Mouse (Mus musculus) lung, postnatal 4 days (tissue): ENCODE data around the gene Cox10.

Experiments
- DNase-seq, 2 experiments: peaks; one replicate each; pipeline ENCODE4 v3.0.0; 2021

The Cox10 gene

DNA sequence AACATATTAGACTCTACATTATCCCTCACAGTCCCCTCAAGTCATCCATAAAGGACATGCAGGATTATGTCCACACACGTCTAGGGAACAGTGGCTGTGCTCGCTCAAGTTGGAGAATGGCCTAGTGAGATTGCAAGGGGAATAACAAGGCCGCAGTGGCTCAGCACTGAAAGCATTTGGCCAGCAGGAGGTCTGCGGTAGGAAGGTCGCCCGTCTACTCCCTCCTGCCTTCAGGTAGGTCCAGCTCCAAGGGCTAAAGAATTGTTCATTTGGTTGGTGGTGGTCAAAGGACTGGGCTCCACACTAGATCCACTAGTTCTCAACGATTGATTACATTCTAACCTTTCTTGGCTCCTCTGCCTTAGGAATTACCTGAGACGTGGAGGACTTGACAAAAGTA lies 89.0 kb downstream of the Cox10 start:
- no peak for DNase-seq

DNA sequence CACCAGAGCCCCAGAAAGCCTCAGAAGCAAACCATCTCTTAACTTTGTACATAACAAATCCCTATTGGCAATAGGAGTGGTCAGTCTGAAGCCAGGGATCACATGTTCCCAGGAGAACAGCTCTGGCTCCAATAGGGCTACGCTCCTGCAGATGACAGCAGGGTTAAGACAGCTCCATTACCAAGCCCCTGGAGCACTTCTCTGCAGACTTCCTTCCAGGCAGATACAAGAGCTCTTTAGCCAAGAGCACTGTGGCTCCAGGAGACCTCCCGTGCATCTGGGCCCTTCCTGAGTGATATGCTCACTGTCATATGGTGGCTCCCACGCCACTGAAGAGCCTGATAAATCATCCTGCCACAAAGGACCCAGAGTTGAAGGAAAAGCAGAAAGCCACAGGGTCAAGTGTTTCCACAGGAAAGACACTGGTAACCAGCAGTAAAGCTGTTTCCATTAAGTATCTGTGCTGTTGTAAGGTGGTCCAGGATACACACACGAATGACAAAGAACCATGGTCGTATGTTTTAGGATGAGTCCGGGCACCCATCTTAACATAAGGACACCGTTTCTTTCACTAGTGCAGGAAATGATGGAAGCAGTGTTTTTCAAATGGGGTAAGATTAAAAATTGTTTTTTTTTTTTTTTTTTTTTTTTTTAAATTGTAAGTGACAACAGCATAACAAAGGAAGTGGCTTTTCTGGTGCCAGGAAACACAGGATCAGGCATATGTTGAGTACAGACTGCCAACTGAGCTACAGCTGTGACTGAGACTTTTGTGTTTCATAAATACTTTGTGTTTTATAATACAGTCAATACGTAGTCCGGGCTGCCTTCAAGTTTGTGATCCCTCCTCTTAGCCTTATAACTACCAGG lies 90.0 kb downstream of the Cox10 start:
- no peak for DNase-seq

DNA sequence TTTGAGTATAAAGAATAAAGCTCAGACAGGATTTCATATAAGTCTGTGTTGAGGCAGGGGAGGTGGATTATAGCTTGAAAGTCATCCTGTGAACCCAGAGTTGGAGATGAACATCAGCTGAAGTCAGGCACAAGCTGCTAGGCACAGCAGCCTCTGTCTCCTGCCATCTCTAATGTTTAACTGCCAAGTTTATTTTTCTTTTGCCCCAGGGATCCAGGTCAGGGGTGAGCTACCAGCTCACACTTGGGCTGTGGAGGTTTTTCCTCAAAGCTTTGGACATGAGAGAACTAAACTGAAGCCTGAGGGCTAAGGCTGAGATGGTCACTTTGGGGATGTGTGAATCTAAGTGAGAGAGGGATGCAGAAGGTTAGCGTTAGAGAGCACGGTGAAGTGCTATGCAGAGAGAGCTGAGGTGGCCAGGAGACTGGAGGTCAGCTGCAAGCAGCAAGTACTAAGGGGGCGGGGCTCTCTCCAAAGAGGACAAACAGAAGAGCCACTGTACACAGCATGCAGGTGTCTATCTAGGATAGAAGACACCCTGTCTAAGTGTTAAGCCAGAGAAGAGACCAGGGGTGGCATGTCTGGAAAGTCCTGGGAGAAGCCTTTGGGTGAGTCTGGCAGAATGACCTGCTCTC lies 91.1 kb downstream of the Cox10 start:
- no peak for DNase-seq

DNA sequence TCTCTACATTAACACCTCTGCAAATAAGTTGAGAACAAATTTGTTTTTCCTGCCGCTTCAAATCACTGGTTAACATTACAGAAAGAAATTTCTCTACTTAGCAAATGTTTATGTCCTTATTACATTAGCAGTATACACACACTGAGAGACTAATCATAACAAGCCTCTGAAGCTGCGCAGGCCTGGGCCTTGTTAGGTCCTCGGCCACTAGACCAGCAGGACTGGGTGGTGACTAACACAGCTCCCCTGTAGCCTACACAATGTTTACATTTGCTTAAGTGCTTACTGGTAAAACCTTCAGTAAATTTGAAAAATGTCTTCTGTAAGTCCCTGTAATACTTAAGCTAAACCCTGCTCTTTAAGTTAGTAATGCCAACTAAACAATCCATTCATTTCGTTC lies 92.6 kb downstream of the Cox10 start:
- DNase-seq: no peak

DNA sequence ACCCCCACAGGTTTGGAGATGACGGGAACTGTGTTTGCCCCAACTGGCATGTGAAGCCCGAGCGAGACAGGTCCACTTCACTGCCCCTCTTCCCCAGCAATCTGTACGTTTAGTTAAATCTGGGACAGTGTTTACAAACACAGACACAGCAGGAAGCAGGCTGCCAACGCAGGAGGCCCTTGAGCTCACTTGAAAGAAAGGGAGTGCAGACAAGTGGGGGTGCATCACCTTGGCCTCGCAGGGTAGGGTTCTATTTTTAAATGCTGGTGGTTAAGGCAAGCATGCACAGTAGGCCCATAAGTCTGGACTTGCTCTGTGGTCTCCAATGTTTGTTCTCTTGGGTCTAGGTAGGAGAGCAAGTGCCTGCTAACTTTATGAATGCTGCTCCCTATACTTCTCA lies 93.8 kb downstream of the Cox10 start:
- peak in 1 of 2 experiments; percentile 36 for DNase-seq

DNA sequence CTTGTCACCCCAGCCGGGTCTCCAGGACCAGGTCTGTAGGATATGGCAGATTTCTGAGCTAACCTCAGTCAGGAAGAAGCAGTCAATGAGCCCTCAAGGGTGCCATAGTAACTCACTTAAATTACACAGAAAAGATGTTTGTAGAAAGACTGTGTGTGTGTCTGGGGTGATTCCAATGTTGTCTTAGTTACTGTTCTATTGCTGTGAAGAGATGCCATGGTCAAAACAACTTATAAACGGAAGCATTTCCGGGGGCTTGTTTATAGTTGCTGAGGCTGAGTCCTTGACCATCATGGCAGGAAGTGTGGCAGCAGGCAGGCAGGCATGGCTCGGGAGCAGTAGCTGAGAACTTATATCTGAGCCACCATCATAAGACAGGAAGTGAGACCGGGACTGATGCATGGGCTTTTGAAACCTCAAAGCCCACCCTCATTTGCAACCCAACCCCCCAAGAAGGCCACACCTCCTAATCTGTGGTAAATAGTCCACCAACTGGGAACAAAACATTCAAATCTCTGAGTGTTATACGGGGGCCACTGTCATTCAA lies 94.6 kb downstream of the Cox10 start:
- peak; percentile 31 to 52 for DNase-seq

DNA sequence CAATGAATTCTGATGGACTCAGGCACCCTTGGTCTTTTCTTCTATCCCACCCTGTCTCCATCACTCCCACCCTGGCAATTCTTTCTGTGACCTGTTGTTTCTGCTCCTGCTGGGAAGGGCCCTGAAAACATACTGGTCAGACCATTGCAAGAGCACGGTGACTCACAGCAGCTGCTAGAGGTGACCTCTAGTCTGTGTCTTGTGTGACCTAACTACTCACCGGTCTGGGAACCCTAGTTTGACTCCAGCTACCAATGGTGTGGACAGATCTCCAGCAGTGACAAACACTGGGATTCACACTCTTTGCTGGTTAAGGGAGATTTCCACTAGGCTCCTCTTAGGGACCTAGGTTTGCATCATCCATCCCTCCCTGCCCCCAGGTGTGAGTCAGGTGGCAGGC lies 101.5 kb downstream of the Cox10 start:
- no peak for DNase-seq

DNA sequence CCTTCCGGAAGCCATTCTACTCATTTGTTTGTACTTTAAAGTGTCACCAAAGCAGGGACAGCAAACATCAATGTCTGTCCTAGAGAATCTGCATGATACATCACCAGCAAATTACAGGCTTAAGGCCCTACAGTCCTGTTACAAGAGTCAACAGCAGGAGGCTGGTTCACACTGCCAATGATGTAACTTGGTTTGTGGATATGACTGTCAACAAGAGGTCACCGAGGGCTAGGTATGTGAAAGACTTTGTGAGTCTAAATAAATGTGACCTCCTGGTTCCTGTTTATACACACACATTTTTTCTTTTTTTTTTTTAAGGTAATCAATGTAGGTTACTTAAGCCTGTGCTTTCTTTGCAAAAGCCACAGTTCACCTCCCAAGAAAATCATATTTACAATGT lies 102.5 kb downstream of the Cox10 start:
- DNase-seq: no peak

DNA sequence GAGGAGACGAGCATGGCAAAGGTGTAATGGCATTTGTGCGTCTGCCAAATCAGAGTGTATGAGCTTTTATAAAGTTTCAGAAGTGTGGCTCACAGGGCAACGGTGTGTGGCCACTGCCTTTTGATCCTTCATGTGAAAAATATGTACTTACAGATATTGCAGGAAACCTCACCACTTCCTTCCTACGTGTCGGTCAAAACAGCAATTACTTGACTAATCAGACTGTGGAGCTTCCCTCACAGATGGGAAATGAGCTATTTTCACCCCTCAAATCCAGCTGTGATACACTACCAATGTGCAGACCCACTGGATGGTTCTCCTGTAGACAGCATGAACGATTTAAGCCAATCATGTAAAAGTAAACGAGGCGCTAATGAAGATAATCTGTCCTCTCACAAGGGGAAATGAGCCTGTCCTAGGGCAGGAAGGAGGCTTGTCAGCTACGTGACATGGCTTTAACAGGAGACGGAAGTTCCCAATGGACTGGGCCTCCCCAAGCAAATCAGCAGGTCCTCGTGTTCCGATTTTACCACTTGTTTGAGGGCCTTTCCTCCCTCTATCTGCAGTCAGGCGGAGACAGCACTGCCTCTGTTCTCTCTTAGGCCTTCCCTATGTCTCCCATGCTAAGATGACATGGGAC lies 103.9 kb downstream of the Cox10 start:
- no peak for DNase-seq

DNA sequence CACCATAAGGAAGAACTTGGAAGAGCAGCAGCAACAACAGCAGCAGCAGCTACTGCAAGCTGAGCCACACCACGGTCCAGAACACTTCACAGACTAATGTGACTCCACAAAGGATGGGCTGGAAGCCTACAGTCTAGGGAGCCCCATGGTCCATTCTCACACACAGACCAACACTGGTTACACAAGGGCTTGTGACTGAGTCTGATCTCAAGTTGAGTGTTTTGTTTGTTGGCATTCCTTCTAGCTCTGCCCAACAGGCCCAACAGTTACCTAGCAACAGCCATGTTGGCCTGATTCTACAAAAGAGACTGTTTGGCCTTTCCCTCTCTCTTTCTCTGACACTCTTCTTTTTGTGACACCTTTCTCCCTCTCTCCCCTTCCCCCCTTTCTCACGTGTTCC lies 105.3 kb downstream of the Cox10 start:
- no peak for DNase-seq

DNA sequence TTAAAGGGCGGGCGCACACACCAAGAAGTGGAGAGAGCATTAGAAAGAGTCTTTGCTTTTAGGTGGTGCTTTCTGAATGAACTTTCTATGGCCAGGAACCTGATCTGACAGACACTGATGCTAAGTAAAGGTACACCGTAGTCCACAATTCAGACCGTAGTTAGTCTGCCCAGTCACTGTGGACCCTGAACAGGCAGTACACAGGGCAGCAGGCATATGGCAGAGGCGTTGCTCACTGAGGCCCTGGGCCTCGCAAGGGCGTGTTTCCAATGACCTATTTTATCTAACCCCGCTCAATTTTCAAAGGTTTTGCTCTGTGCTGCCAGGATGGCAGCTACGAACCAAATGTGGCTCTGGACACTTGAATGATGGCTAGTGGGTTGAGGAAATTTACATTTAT lies 107.8 kb downstream of the Cox10 start:
- DNase-seq: no peak

DNA sequence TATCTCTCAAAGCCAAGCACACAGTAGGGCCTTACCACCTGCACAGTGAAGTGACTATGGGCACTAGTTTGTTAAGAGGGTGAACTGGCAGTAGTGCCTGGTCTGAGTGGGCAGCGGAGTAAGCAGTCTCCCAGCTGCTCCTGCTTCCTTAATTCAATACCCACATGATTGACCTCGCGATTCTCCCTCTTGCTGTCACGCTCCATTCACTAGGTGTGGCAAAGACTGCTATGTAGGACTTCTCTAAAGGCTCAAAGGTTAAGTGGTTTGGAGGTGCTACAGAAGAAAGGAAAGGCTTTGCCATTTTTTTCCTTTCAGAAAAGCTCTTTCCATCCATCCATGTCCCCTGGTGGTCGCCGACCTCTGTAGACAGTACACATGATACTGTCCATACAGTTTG lies 108.5 kb downstream of the Cox10 start:
- no peak for DNase-seq

DNA sequence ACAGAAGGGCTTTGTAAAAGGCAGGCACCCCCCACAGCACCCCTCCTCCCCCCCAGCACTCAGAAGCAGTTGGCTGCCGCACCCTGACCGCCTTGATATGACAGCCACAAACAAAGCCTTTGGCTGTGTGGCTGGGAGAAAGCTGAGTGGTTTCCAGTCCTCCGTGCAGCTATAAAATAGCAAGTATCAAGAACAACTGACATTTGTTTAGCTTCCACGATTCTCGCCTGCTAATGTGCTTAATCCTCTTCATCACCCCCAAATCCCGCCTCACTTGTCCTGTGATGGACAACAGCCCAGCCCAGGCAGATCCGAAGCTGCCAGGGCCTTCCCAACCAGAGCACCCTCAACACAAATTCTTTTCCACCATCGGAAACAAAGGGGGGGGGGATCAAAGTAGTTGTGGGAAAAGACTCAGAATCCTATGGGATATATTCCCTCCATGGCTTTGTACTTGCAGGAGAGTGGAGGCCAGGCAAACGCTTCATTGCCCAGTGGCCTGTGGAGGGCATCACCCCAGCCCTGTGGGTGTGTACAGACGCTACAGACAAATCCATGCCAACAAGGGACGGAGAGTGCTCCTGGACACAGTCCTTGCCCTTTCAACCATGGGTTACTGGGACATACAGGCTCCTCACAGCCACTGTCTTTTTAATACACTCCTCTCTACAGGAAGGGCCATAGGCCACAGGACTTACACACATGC lies 109.9 kb downstream of the Cox10 start:
- DNase-seq: peak in 1 of 2 experiments; percentile 41

DNA sequence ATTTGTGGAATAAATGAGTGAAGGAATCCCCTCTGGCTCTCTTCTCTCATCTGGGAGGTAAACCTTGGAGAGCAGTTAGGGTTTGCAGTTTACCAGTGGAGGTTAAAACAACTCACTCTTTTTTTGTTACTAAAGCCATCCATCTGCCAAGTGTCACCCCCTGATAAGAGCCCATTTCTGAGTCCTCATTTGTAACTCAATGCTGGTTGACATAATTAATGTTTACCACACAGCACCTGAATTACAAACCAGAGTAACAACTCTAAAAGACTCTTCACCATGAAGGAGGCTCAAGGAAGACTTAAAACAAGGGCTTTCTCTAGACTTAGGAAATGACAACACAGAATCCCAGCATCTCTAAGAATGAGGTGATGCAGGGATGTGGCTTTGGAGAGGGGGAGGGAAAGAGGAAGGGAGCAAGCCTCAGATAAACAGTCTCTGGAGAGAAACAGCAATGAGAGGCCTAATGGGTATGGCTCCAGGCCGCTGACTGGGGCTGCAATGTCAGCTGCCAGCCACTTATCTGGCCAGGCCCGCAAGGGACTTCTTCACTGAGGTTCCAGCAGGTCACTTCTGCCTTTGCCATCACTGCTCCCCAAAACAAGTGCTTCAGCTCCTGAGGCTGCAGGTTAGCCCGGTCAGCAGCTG lies 110.8 kb downstream of the Cox10 start:
- DNase-seq: no peak

DNA sequence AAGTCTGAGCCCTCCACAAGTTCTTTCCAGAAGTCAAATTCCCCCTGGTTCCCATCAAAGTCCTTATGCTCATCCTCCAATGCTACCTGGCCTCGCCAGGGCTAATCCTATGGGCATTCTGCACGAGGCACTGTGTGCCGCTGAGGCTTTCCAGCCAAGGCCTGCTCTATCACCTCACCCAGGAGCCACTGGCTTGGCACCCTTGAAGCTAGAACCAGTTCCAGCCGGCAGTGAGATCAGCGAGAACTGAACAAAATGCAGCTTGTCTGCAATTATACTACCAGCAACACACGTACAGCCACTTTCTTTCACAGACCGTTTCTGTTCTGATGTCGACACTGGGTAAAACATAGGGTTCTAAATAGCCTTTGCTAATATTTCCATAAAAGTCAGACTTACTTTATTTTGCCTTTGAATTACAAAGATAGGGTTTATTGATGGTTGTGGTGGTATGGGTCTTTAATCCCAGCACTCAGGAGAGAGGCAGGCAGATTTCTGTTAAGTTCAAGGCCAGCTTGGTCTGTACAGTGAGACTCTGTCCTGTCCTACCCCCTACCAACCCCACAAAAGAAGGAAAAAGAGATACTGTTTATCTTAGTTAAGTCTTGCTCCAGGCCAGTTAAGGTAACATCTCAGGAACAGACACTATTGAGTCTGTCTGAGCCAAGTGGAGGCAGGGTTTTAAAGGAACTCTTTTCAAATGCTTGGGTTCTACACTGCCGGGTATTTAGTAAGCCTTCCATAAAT lies 111.5 kb downstream of the Cox10 start:
- DNase-seq: no peak

DNA sequence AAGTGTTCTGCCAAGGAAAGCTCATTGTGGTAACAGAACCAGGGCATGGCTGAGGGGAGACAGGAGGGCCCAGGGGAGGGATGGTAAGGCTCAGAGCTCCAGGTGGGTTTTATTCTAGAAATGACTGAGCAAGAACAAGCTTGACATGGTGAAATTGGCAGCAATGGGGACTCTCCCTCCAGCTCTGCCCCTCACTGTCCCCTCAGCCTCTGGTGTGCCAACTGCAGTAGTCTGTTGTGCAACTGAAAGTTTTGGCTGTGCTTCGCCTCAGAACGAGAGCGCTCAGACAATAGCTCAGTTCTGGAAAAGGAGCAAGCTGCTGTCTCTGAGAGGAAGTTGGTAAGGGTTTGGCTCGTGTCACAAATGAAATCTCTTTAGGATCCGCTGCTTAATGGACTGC lies 113.8 kb downstream of the Cox10 start:
- peak; percentile 40 to 57 for DNase-seq

DNA sequence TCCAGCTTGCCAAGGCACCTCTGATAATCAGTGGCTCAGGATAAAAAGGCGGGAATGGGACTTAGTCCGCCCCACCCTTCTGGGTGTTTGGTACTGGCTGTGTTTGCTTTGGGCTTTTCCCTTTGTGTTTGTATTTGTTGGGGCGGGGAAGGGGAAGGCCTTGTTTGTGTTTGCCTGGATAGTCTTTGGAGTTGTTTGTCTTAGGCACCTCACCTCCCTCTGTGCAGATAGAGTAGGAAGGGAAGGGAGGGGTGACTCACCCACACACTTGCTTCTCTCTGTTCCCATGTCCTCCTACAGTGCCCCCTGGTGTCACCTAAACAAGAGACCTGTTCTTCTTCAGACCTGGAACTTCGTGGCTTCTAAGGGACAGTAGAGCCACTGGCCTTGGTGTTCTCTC lies 122.1 kb downstream of the Cox10 start:
- DNase-seq: peak in 1 of 2 experiments; percentile 45

DNA sequence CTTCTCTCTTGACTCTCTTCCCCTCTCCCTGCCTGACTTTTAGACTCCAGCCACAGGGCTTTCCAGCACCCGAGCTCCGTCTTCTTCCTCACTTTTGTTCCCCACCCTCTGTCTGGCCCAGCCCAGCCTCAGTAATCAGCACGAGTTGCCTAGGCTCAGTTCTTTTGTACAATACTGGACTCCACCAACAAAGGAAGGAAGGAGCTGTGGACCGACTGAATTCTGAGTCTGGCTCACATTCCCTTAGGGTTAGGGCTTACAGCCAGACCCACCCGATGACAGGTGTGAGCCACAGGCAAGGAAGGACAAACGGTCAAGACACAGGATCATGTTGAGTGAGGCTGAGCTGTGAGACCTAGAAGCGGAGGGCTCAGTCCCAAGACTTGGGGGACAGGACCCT lies 122.5 kb downstream of the Cox10 start:
- DNase-seq: no peak

DNA sequence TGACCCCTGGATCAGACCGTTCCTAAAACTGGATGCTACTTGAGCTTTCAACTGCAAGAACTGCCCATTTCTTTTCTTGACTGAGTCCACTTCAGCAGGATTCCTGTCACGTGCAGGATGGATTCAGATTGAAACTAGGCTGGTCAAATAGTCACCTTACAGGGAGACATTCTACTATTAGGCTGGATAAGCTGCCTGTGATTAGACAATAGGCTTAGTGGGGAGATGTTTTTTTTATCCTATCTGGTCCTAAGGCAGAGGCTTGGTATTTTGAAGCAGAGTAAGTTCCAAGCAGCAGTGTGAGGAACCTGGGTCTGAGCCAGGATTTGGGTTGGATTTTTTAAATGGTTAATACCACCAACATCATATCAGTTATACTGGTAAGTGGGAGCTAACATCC lies 125.4 kb downstream of the Cox10 start:
- no peak for DNase-seq

DNA sequence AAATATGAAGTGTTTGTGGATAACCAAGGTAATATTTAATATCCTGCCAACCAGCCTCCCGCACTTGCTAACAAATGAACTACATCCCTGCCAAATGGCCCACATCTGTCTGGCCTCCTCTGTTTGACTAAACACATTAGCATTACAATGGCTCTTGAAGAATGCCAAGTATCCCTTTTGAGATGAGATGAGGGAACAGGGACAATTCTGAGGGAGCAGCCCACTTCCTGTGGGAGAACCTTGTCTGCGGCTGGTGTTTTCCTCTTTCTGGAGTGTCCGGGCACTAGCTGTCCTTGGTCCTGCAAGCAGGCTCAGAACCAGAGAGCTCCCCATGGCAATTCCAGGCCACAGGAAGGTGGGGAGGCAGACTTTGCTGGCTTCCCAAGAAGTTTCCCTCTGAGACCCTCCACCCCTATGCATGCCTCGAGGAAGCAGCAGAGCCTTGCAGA lies 126.5 kb downstream of the Cox10 start:
- DNase-seq: no peak

DNA sequence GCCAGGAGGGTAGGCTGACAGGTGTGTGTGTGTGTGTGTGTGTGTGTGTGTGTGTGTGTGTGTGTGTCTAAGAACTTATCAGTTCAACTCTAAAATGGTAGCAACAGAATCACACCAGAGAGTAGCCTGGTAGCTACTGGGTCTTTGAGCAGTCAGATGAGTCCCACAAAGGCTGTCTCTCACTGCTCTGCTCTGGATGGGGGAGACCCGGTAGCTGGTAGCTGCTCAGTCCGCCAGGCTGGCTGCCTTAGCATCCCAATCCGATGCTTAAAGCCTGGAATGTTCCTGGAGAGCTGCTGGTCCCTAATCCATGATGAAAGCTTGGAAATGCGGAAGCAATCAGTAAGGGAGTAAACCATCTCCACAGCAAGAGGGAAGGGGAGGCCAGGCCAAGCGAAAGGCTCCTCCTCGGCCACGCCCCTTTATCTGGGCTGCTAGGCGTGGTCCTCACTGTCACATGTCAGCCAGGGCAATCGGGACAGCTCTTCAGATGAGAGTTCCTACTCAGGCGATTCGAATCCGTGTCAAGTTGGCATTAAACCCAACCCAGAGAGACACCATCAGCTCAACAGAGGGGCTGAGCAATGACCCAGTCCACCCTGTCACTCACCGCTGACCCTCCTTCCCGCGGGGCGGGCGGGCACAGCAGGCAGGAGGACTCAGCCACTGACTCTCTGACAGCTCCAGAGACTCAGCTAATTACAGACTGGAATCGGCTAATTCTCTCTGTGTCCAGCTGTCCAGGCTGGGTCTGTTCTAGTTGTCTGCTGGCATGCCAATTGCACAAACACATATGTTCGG lies 127.2 kb downstream of the Cox10 start:
- peak; percentile 78 to 87 for DNase-seq
